Mouse (Mus musculus): ENCODE measurements around the gene Ptov1. TPM values are rescaled to one million over a fixed set of nuclear protein-coding genes. Genes with fewer than 3 reads are reported as not detected.

Ptov1 gene
- total and polyA plus RNA-seq, 3 experiments: 46.4 to 168 TPM; not detected in 1

DNA sequence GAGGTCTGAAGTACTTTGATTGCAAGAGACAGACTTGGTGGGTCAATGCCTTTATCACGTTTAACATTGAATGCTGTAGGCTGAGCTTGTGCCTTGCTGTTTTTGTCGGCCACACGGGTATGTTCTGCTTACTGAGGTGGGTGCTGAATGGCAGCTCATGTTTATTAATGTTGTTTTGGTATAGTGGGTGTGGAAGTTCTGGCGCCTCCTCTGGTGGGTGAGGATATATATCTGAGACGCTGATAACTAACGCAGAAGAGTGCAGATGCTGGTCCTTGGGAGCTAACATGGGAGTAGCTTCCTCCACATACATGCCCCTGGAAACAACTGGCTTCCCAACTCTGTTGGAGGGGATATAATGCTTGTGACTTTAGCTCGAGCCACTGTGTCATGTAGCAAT is 46.2 kb downstream of the Ptov1 start:
- H3K9ac ChIP-seq (ENCODE audit: control insufficient read depth, low read depth, low read length, poor library complexity, severe bottlenecking): no peak overlapping the region
- H3K9me3 ChIP-seq (replicated peaks; ENCODE audit: insufficient read depth, low read length): no peaks in the 10 kb centered on the region
- no peak for DNase-seq (ENCODE audit: low read depth, low spot score)
- H3K27me3 ChIP-seq (ENCODE audit: control insufficient read depth in 1 of 2, insufficient read depth in 2 of 2, low read length in 2 of 2): no peaks in the 10 kb centered on the region
- TF ChIP-seq POLR2A (IDR thresholded peaks at IDR 0.05; ENCODE audit: control insufficient read depth in 1 of 2, insufficient read depth in 1 of 2, low read depth in 1 of 2, low read length in 2 of 2, poor library complexity in 1 of 2) (no peak), ELF1 (IDR thresholded peaks at IDR 0.05; ENCODE audit: low read depth, low read length) (no peak), MAFK (IDR thresholded peaks at IDR 0.05; ENCODE audit: borderline replicate concordance, low read depth, low read length) (no peak), MAX (IDR thresholded peaks at IDR 0.05; ENCODE audit: low read length) (no peak), EP300 (IDR thresholded peaks at IDR 0.05; ENCODE audit: low read depth in 1 of 2, low read length in 2 of 2) (no peak)
- H3K79me2 ChIP-seq (ENCODE audit: control insufficient read depth, insufficient read depth, low read length, poor library complexity): peaks cover 98% of the 10 kb centered on the region
- H3K4me1 ChIP-seq (ENCODE audit: control insufficient read depth in 1 of 2, insufficient read depth in 2 of 2, low read length in 2 of 2): peaks cover 36 to 44% of the 10 kb centered on the region in 2 experiments
- no peak overlapping the region for H3K4me3 ChIP-seq (ENCODE audit: control insufficient read depth in 1 of 2, insufficient read depth in 1 of 2, low read depth in 2 of 2, low read length in 2 of 2)
- H3K36me3 ChIP-seq (ENCODE audit: control insufficient read depth in 1 of 2, insufficient read depth in 2 of 2, low read length in 2 of 2): peaks cover 34 to 51% of the 10 kb centered on the region in 2 experiments
- H3K27ac ChIP-seq (ENCODE audit: control insufficient read depth, low read depth, low read length): no peak overlapping the region

DNA sequence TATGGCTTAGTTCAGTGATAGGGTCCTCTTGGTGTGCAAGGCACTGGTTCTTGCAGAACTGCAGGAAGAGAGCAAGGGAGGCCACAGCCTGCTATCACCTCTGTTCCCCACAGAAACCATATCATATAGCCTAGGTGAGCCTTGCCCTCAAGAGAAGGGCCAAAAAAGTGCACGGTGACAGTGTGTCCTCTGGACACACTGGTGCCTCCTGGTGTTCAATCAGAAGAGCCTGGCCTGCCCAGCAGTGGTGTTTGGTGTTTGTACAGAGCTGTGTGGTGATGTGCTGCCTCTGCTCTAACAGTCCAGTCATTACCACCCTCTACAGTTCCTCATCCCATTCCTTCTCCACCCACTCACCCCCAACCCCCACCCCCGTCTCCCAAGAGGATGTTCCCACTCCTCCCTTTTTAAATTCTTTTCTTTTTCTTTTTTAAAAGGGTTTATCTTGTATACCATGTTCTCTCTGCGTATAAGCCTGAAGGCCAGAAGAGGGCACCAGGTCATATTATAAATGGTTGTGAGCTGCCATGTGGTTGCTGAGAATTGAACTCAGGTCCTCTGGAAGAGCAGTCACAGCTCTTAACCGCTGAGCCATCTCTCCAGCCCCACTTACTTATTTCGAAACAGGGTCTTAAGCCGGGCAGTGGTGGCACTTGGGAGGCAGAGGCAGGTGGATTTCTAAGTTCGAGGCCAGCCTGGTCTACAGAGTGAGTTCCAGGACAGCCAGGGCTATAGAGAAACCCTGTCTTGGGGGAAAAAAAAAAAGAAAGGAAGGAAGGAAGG is 47.7 kb downstream of the Ptov1 start:
- peak; percentile 39 for DNase-seq (ENCODE audit: low read depth, low spot score)
- Histone ChIP-seq H3K36me3 (ENCODE audit: control insufficient read depth in 1 of 2, insufficient read depth in 2 of 2, low read length in 2 of 2) (peaks cover 30 to 57% of the 10 kb centered on the region in 2 experiments), H3K27me3 (ENCODE audit: control insufficient read depth in 1 of 2, insufficient read depth in 2 of 2, low read length in 2 of 2) (no peaks in the 10 kb centered on the region), H3K9me3 (replicated peaks; ENCODE audit: insufficient read depth, low read length) (no peaks in the 10 kb centered on the region), H3K9ac (ENCODE audit: control insufficient read depth, low read depth, low read length, poor library complexity, severe bottlenecking) (no peak overlapping the region; the same call in 1 of the 2 replicates), H3K79me2 (ENCODE audit: control insufficient read depth, insufficient read depth, low read length, poor library complexity) (peaks cover 98% of the 10 kb centered on the region), H3K27ac (ENCODE audit: control insufficient read depth, low read depth, low read length) (no peak overlapping the region), H3K4me3 (ENCODE audit: control insufficient read depth in 1 of 2, insufficient read depth in 1 of 2, low read depth in 2 of 2, low read length in 2 of 2) (no peak overlapping the region), H3K4me1 (ENCODE audit: control insufficient read depth in 1 of 2, insufficient read depth in 2 of 2, low read length in 2 of 2) (peaks cover 39 to 51% of the 10 kb centered on the region in 2 experiments)
- TF ChIP-seq CTCF (IDR thresholded peaks at IDR 0.05 in 2 of 3, conservative IDR thresholded peaks at IDR 0.05 in 1 of 3; ENCODE audit: control insufficient read depth in 1 of 3, insufficient read depth in 1 of 3, low read depth in 2 of 3, low read length in 3 of 3, poor library complexity in 1 of 3, severe bottlenecking in 1 of 3): peak in 1 of 3 experiments; percentile 35; a peak in 2 of 6 replicates
- 0 out of 2 replicates have a peak, but pooled peaks have one; percentile 2 for TF ChIP-seq ETS1 (IDR thresholded peaks at IDR 0.05; ENCODE audit: low read depth, low read length)
- no peak for TF ChIP-seq ZNF384 (IDR thresholded peaks at IDR 0.05; ENCODE audit: low read depth, low read length)

DNA sequence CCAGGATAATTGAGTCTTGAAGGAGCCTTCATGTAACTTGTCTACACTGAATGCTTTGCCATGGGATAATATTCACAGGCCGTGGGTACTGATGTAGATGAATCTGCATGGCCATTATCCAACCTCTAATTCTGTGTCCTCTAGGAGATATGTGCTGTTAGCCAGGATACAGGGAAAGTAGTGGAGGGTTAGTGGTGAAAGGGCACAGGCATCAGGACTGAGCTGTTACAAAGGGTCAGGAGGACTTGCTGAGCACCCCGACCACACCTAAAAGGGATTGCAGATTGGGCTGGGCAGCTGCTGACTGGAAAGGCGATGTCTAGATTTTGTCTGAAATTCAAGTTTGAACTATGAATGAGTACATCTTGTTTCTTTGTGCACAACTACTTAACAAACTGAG is 49.1 kb downstream of the Ptov1 start:
- Histone ChIP-seq H3K9me3 (replicated peaks; ENCODE audit: insufficient read depth, low read length) (no peaks in the 10 kb centered on the region), H3K4me3 (ENCODE audit: control insufficient read depth in 1 of 2, insufficient read depth in 1 of 2, low read depth in 2 of 2, low read length in 2 of 2) (no peak overlapping the region), H3K4me1 (ENCODE audit: control insufficient read depth in 1 of 2, insufficient read depth in 2 of 2, low read length in 2 of 2) (peaks cover 39 to 51% of the 10 kb centered on the region in 2 experiments), H3K27ac (ENCODE audit: control insufficient read depth, low read depth, low read length) (no peak overlapping the region), H3K79me2 (ENCODE audit: control insufficient read depth, insufficient read depth, low read length, poor library complexity) (peaks cover 92% of the 10 kb centered on the region), H3K36me3 (ENCODE audit: control insufficient read depth in 1 of 2, insufficient read depth in 2 of 2, low read length in 2 of 2) (peaks cover 19 to 57% of the 10 kb centered on the region in 2 experiments), H3K9ac (ENCODE audit: control insufficient read depth, low read depth, low read length, poor library complexity, severe bottlenecking) (peak overlapping the region; percentile 97), H3K27me3 (ENCODE audit: control insufficient read depth in 1 of 2, insufficient read depth in 2 of 2, low read length in 2 of 2) (no peaks in the 10 kb centered on the region)
- no peak for DNase-seq (ENCODE audit: low read depth, low spot score)
- TF ChIP-seq RAD21 (IDR thresholded peaks at IDR 0.05; ENCODE audit: low read depth, low read length): no peak
- TF ChIP-seq GABPA (IDR thresholded peaks at IDR 0.05; ENCODE audit: low read depth, low read length): no peak
- no peak for TF ChIP-seq MXI1 (IDR thresholded peaks at IDR 0.05; ENCODE audit: low read depth, low read length)
- TF ChIP-seq BHLHE40 (IDR thresholded peaks at IDR 0.05; ENCODE audit: borderline replicate concordance, low read depth, low read length): no peak
- no peak for TF ChIP-seq CHD2 (IDR thresholded peaks at IDR 0.05; ENCODE audit: low read length)
- TF ChIP-seq TAL1 (IDR thresholded peaks at IDR 0.05; ENCODE audit: low read length): no peak
- TF ChIP-seq ZNF384 (IDR thresholded peaks at IDR 0.05; ENCODE audit: low read depth, low read length): no peak
- TF ChIP-seq CHD1 (IDR thresholded peaks at IDR 0.05; ENCODE audit: low read depth, low read length): no peak
- TF ChIP-seq JUND (IDR thresholded peaks at IDR 0.05; ENCODE audit: low read depth, low read length): no peak
- TF ChIP-seq NELFE (IDR thresholded peaks at IDR 0.05; ENCODE audit: low read depth, low read length): no peak
- TF ChIP-seq TBP (IDR thresholded peaks at IDR 0.05; ENCODE audit: low read depth, low read length): no peak
- TF ChIP-seq TCF12 (IDR thresholded peaks at IDR 0.05; ENCODE audit: low read depth, low read length): no peak
- TF ChIP-seq POLR2AphosphoS5 (IDR thresholded peaks at IDR 0.05; ENCODE audit: borderline replicate concordance, low read depth, low read length): no peak
